Mouse (Mus musculus) spleen, postnatal 10 days (tissue): ENCODE data around the gene Pkdrej.
"Not testable (repeated sequence)": the region's sequence is repeated elsewhere in the genome, so short reads cannot be mapped to it uniquely, and the experiment has no call there.

Experiments used
- DNase-seq, 2 experiments: peaks; one replicate each; pipeline ENCODE4 v3.0.0; 2021 to 2022; ENCODE audit warnings: low spot score in 2 of 2

The Pkdrej gene

DNA sequence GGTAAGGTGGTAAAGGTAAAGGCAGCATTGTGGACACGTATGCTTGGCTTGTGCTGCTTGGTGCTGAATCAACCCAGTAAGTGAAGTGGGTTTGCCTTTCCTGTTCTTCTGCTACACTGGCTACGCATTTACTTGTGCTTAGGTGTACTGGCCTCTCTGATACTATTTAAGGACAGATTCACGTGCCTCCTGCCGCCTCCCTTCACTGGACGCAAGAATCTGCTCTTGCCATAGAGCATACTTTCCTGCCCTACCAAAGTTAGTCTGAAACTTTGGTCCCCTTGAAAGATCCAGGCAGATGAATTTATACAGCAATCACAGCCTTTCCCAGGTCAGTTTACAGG is 11.1 kb downstream of the Pkdrej start:
- DNase-seq, result no peak

DNA sequence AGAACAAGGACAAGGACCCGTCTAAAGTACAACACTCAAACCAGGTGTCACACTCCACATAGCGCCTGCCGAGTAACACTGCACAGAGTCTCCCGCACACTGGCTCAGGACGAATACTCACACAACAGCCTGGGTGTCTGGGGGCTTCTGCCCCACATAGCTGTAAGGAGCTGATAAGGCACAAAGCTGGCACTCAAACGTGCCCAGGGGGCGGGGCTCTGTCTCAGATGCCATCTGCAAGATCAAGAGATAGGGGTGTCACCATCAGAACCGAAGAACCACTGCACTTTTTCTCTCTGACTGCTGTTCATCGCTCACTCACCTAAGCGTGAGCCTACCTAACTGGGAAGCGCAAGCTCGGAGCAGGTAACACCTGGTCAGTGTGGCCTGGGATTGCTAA is 12.4 kb downstream of the Pkdrej start:
- no peak for DNase-seq

DNA sequence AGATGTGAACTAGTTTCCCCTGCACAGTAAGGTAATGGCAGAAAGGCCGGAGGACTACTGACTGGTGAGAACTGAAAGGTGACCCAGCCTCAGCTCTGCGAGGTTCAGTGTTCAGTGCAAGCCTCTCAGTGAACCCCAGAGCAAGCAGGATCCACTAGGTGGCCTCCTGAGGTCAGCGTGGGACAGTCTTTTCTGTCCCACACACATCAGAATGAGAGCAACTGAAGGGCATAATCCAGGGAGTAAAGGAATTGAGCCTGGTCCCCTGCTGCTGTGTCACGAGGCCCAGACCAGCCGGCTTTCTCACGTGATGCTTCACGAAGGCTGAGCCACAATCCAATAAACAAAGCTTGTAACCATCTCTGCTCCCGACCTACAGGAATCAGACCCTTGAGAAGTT is 13.1 kb downstream of the Pkdrej start:
- no peak for DNase-seq

DNA sequence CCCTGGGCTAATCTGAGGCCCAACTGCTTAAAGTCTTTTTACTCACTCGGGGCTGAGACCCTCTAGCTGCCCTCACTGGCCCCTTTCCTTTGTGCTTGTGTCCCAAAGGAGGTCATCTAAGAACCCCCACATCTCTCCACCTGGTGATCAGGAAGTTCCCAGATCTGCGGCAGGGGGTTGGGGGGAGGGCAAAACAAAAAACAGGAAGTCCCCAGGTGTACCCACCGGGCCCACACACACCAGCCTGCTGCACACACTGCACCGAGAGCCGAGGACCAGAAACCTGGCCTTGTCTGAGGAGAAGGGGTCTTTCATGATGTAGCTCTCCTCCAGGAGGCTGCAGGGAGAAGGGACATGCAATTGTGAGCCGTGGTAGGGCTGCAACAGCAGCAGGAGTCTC is 13.5 kb downstream of the Pkdrej start:
- DNase-seq, result no peak

DNA sequence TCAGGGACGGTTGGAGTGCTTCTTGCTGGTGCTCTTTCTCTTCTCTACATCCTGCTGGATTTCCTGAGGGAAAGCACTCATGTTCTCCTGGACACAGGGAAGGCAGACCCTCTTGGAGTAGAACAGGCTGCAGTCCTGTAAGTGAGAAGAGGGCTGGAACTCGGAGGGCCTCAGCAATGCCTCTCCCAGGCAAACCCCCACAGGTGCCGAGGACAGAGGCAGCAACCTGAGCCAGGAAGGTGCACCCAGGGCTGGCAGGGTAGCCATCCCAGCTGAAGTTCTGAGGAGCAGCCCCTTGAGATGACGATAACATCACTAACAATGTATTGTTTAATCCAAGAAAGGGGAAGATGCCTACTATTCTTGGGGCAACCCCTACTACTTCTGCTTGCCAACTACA is 14.1 kb downstream of the Pkdrej start:
- DNase-seq, result no peak

DNA sequence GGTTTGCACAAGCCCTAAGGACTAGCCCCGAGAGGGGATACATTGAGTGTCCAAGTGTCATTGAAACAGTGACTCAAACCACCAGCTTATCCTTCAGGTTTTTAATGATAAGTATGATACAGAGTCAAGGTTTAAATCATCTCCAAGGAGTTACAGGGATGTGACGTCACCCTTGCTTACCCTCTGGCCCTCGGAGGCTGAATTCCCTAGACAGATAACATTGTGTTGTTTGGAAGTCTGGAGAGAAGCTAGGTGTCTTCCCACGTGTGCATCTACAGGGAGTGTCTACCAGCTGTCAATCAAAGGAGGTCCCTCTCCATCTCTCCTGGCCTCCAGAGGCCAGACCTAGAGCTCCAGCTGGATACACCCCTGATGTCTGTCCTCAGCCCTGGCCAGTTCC is 14.6 kb downstream of the Pkdrej start:
- DNase-seq, result no peak

DNA sequence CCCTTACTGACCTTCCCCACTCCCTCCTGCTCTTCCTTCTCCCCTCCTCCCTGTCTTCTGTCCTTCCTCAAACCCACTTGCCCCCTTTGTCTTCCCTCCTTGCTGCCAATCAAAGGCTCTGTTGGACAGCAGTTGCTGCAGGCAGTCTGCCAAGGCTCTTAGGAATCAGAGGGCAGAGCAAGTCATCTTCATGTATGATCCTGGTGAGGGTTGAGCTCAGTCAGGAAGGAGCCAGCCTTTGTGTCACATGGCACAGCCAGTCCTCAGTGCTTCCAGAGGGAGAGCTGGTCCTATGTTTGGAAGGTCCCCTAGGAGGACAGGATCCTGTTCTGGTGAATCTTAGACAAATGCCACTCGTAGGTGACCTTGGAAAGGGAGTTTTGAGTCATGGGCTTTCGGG is 18.6 kb downstream of the Pkdrej start:
- no peak for DNase-seq

DNA sequence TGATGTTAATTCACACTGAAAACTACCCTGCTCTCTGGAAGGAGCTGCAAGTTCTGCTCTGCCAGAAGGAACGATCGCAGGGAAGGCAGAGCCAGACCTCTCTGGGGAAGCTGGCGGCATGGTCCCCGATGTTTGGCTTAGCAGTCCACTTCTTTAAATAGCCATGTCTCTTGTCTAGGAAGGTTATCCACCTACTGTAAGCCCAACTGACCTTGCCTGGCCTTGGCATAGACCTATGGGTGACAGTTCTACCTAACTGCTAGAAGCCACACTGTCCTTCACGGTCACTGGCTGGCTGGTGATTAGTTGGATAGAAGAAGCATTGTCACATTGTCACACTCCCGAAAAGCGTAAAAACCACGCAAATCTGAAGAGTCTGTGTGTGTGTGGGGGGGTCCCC is 22.9 kb downstream of the Pkdrej start:
- no peak for DNase-seq

DNA sequence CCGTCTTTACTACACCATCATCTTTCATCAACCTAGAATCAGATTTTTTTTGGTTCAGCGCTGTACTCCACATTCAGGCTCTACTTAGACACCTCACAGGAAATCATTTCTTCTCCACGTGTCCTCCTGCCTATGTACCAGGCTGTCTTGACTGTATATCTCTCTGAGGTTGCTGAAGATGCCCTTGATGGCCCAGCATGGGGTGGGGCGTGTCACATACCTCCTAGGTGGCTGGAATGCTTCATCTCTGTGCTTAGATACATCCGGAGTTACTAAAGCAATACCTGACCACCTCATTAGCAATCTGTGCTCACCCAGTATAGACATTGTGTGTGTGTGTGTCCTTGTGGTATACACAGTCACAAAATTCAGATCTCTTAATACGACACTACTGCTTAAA is 26.0 kb downstream of the Pkdrej start:
- DNase-seq, result no peak

DNA sequence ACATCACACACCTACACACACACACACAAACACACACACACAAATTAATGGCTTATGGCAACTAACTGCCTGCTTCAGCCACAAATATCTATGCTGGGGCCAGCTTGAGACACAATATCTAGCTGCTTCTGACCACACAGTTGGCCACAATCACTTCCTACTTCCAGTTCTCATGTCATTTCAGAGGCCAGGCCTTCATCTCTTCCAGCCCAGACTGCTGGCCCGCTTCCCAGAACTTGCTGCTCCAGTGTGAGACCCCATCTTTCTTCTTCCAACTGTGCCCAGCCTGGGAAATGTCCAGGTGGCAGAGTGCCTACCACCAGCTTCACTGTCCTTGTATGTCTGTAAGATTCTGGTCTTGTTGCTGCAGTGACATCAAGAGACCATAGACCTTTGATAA is 28.7 kb downstream of the Pkdrej start:
- DNase-seq, result no peak

DNA sequence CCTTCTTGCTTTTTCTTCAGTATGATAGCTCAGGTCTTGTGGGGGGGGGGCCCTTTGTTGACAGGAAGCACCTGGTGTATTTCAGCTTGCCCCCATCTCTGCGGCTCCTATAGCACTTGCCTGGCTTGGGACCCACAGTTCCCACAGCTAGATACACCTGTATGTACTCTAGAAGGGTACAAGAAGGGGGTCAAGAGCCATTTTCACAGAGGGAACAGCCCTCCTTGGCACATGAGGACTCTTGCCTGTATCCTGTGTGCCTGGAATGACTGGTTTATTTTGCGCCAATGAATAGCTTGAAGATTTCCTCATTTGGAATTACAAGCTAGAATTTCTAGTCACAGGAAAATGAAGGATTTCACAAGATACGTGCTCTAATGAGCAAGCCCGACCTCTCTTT is 30.1 kb downstream of the Pkdrej start:
- no peak for DNase-seq

DNA sequence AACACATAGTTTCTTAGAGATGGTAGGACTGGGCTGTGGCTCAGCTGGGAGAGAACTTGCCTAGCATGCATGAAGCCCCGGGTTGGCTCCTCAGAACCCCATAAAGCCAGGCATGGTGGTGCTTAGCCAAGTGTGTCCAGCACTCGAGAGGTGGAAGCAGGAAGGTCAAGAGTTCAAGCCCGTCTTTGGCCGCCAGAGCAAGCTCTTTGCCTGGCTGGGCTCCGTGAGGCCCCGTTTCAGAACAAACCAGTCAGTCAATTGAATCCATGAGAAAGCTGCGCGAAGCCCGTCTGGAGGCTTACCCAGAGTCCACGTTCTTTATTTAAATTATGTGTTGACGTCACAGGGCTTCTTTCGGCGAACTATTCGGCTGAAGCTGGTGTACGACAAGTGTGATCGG is 32.9 kb downstream of the Pkdrej start:
- DNase-seq, result no peak

DNA sequence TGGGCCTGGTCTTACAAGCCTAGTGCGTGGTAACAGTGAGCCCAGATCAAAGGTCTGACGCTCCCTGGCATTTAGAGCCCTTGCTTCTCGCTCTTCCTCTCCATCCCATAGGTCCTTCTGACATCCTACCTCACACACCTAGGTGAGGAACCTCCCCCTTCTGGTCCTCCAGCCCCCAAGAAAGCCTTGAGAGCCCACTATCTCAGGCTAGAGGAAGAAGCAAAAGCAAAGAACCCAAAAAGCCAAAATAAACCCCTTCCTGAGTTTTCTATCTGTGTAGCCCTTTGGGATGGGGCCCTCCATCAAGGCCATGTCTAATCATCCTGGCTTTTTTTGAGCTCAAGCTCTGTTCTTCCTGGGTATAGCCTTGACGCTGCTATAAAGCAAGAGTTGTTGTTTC is 33.5 kb downstream of the Pkdrej start:
- DNase-seq, result no peak

DNA sequence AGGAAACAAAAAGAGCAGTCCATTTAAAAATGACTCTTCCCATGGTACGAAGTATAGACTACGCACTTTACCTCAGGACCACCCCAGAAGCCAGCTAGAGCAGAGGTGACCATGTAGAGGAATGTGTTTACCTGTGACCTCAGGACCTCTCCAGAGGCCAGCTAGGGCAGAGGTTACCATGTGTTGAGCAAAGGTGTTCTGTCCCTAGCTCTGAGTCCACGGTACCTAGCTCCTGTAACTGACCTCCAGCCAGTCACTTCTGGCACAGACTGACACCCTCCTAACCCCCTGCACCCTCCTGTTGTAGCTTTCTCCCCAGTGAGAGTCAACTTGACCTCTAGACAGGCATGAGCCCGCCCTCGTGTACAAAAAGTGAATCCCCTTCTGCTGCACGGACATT is 34.1 kb downstream of the Pkdrej start:
- no peak for DNase-seq

DNA sequence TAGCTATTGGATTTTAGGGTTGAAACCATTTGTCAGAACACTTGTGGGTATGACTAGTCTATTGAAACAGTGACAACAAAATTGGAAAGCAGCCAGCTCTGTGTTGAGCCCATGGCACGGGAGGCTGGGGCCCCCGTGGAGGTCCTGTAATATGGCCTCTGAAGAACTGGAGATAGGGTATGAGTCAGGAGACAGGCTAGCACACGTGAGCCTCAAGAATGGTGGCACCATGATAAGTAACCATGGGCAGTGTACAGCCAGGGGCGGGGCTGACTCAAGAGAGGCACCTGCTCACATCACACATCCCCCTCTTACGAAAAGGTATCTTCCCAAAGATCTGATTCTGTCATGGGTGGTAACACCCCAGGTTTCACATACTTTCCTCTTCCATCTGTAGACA is 34.8 kb downstream of the Pkdrej start:
- no peak for DNase-seq

DNA sequence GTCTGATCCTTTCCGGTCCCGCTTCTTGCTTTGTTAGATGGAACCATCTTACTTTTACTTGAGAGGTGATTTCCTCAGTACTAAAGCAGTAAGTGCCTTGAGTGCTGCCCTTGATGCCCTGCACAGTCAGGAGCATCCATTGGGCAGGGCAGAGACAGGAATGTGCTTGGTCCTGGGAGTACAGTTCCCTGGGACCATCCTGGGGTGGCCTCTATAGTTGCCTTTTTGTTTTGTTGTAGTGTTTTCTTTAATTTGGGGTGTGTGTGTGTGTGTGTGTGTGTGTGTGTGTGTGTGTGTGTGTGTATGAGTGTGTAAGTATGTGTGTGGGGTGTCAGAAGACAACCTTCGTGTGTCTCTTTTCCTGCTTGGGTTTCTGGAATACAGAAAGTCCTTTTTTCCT is 37.2 kb downstream of the Pkdrej start:
- no peak for DNase-seq

DNA sequence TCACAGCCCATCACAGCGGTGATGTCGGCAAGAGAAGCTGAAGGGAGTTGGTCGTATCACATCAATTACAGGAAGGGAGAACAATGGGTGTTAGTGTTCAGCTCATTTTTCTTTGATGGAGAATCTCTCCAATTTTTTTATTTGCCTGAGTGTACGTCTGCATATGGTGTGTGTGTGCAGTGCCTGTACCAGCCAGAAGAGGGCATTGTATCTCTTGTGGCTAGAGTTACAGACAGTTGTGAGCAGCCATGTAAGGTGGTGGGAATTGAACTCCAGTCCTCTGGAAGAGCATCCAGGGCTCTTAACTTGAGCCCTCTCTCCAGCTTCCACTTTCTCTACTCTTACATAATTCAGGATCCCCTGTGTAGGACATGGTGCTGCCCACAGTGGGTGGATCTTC is 38.4 kb downstream of the Pkdrej start:
- DNase-seq, result no peak

DNA sequence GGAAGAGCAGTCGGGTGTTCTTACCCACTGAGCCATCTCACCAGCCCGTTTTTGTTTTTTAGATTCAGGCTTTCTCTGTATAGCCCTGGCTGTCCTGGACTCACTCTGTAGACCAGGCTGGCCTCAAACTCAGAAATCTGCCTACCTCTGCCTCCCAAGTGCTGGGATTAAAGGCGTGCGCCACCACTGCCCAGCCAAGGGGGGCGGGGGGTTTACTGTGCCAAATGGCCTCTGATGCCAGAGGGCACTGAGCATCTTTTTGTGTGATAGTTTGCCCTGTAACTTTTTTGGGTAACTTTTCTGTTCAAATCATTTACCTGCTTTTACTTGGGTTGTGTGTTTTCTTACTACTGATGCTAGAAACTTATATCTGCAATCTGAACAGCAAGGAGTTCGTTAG is 42.6 kb downstream of the Pkdrej start:
- DNase-seq, result not testable (repeated sequence)

DNA sequence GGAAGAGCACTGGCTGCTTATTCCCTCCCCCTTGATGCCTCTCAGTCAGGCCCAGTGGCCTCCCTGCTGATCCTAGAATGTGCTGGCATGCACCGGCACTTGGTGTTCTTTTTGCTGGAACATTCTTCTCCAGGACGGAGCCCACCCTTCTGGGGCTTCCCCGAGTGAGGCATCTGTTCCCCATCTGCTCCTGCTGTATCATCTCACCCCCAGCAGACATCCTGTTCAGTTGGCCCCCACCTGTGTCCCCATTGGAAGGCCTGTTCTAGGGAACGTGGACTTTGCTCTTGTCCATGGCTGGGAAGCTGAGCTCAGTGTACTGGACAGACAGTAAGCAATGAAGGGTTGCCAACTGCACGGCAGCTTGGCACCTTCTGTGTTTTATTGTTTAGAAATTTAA is 44.8 kb downstream of the Pkdrej start:
- DNase-seq, result no peak

DNA sequence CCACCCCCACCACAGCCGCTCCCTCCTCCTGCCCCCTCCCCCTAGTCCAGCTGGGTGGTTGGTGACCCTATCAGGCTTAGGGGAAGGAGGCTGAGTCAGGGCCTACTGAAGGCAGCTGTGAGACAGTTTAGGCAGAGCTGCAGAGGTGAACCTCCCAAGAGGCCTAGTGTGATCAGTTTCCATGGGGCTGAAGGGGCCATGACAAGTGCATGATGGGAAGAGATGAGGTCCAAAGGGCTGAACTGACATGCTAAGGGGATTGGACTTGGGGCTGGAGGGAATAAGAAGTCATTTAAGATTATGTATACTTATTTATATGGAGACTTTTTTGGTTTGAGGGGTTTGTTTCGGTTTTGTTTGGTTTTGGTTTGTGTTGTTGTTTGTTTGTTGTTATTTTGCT is 45.3 kb downstream of the Pkdrej start:
- no peak for DNase-seq

DNA sequence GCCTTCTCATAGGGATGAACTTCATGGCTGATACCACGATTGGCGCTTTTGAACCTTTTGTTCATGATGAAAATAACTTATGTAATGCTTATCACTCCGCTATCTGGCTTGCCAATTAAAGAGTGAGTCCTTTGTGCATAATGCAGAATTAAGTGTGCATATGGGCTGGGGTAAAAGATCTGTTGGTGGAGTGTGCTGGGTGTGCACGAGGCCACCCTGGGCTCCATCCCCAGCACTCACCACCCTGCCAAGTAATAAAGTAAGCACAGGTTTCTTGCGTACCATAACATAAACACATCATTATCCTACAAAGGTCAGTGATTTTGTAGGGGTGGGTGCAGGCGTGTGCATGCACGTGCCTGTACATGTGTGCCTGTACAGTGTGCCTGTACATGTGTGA is 46.5 kb downstream of the Pkdrej start:
- no peak for DNase-seq

DNA sequence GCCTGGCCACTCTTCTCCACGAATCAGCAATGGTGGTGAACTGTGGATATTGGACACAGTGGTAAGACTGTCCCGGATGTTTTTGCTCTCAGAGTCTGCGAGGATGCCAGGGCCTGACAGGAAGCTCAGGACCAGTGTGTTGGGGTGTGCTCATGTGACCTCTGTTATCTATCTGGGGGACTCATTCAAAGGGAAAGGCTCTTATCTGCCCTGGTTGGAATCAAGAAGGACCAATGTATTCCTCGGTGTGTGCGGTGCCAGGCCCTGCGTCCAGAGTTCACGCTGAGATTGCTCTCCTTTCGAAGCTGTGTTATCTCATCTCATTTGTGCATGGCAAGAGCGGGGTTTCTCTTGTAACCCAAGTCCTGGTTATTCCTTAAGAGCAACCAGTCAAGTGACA is 47.1 kb downstream of the Pkdrej start:
- no peak for DNase-seq

DNA sequence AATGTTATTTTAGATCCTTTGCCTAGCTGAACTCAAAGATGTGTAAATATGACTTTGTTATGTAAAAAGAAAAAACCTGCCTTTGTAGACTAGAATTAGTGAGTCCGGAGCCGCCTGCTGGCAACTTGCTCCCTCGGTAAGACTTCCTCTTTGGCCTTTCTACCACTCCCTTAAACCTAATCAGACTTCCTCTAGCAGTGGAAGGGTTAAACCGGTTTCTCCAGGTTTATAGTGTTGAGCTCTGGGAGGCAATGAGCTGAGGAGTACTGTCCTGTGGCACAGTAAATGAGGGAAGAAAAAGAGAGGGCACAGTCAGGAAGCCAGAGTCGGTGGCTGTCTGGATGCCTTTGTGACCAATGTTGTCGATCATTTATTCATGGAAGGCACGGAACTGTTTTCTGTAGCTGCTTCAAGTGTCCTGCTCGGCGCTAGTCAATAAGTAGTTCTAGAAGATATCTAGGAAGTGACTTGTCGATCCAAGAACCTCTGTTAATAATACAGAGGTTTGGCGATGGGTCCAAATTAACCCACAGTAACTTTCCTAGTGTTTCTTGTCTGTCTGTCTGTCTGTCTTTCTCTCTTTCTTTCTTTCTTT is 49.3 kb downstream of the Pkdrej start:
- DNase-seq, result no peak

DNA sequence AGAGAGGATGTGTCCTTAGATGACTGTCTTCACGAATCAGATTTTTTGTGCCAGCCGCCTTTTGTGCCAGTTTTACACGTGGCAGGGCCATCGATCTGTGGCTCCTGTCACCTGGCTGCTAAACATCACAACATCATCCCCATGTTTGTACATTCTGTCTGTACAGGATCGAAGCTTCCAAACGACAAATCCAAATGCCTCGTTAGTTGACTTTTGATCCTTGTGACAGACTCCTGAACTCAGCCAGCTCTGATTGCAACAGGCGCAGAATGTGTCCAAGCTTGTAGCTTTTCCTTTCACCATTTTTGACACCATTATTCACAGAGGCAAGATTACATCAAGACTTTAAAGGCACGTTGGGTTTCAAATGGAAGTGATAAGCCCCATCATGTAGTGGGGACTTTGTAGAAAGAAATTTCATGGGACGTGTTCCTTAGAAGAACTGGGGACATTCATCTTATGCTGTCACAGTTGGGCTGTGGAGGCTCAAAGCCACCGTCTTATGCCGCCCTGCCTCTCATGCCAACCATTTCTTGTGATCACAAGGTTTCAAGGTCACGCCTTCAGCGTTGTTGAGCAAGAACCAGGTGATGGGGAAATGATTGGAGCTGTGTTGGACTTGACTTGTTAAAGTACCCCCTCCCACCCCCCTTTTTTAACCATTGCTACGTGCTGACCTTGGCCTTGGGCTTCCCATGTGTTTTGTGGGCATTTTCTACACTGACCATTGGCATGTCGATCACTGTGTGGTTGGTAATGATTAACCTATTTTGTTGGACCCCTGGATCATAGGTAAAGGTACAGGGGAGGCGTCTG is 50.0 kb downstream of the Pkdrej start:
- DNase-seq, result no peak
